Mouse (Mus musculus): ENCODE measurements at regions not wholly inside any gene's neighbourhood (a gene's known extent, or its start where the extent isn't known, plus 50 kb on each side); places are given as distances from the start of the nearest gene placed in this dataset.

DNA sequence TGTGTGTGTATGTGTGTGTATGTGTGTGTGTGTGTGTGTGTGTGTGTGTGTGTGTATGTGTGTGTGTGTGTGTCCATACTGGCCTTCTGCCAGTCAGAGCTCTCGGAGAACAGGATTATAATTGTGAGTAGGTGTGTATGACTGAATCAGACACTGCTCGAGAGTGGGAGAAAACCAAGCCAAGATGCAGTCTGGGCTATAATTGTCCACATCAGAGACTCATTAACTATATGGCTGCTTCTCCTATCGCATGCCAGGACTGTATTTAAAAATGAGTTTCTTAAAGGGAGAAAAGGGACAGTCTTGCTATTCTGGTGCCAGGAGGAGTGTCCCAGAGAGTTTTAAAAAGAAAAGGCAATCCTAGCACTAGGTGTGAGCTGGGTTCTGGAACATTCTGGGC lies 58.7 kb upstream of the Adpgk start:
- Histone ChIP-seq H3K4me3 (ENCODE audit: low read depth, low read length) (no peak overlapping the region), H3K4me1 (ENCODE audit: insufficient read depth) (no peaks in the 10 kb centered on the region), H3K9ac (no peak overlapping the region), H3K36me3 (ENCODE audit: insufficient read depth) (no peaks in the 10 kb centered on the region), H3K4me2 (ENCODE audit: low read depth) (no peak overlapping the region), H3K9me3 (ENCODE audit: low read length) (no peaks in the 10 kb centered on the region), H3K27me3 (ENCODE audit: insufficient read depth, low read length) (no peaks in the 10 kb centered on the region), H3K27ac (ENCODE audit: low read depth, low read length) (no peak overlapping the region)
- no peak for TF ChIP-seq CTCF (IDR thresholded peaks at IDR 0.05; ENCODE audit: low read depth)
- ATAC-seq: no peak
- peak; percentile 21 for DNase-seq
- WGBS: 30% methylated on average over 3 of the region's 3 CpGs

DNA sequence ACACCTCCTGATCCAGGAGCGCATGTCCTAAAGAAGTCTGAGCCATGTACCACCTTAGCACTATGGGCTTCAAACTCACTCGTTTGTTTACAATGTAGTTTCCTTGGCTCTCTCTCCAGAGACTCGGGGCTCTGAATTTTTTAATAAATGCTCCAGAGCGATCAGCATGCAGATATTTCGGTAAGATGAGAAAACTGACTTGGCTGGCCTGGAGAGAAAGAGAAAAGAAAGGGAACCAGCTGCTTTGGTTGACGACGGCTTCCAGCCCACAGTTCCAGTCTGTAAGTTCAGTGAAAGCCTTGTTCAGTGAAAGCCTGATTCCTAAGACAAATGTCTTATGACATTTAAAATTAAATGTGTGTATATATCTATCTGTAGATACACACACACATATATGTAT lies 59.4 kb upstream of the Adpgk start:
- Histone ChIP-seq H3K9ac (no peak overlapping the region), H3K4me3 (ENCODE audit: low read depth, low read length) (no peak overlapping the region), H3K27ac (ENCODE audit: low read depth, low read length) (no peak overlapping the region), H3K4me2 (ENCODE audit: low read depth) (no peak overlapping the region), H3K36me3 (ENCODE audit: insufficient read depth) (no peaks in the 10 kb centered on the region), H3K4me1 (ENCODE audit: insufficient read depth) (no peaks in the 10 kb centered on the region), H3K9me3 (ENCODE audit: low read length) (no peaks in the 10 kb centered on the region), H3K27me3 (ENCODE audit: insufficient read depth, low read length) (no peaks in the 10 kb centered on the region)
- no peak for TF ChIP-seq CTCF (IDR thresholded peaks at IDR 0.05; ENCODE audit: low read depth)
- no peak for ATAC-seq
- peak; percentile 16 for DNase-seq
- 54% methylated on average over 7 of the region's 7 CpGs for WGBS

DNA sequence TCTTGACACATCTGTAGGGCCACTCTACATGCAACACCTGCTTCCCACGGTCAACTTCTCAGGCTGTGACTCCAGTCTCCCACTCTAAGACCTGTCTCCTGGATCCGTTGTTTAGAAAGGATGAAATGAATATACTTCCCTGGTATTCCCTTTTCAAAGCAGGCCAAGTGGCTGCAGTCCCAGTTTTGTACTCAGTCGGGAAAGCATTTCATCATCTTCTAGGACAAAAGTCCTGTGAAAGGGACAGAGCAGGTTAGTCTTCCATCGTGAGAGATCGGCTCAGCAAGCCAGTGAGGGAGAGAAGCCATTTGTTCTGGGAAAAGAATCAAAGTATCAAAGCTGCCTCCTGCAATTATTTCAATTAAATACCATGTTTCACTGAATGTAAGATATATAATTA lies 60.2 kb upstream of the Adpgk start:
- Histone ChIP-seq H3K27me3 (ENCODE audit: insufficient read depth, low read length) (no peaks in the 10 kb centered on the region), H3K4me2 (ENCODE audit: low read depth) (no peak overlapping the region), H3K36me3 (ENCODE audit: insufficient read depth) (no peaks in the 10 kb centered on the region), H3K9ac (no peak overlapping the region), H3K4me3 (ENCODE audit: low read depth, low read length) (no peak overlapping the region), H3K4me1 (ENCODE audit: insufficient read depth) (no peaks in the 10 kb centered on the region), H3K9me3 (ENCODE audit: low read length) (no peaks in the 10 kb centered on the region), H3K27ac (ENCODE audit: low read depth, low read length) (no peak overlapping the region)
- WGBS: 36% methylated on average over 5 of the region's 5 CpGs
- DNase-seq (no peak), ATAC-seq (no peak)
- TF ChIP-seq CTCF (IDR thresholded peaks at IDR 0.05; ENCODE audit: low read depth): no peak

DNA sequence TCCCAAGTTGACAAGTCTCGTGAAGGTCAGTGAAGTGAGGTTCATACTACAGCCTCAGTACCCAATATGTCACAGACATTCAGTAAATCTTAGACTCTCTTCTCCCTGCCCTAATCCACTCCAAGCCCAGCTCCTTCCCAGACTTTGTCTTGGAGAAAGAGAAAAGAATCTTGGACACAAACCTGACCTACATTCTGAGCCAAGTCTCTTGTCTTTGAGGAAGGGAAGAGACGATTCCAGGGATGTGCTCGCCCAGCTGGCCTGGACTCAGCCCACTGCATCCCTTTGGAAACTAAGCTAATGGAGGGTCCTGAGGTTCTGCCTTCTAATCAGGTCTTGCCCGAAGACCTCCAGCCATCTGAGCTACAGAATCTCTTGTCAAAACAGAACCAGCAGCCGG lies 61.2 kb upstream of the Adpgk start:
- no peak overlapping the region for H3K27ac ChIP-seq (ENCODE audit: low read depth, low read length)
- no peaks in the 10 kb centered on the region for H3K36me3 ChIP-seq (ENCODE audit: insufficient read depth)
- H3K9ac ChIP-seq: no peak overlapping the region
- DNase-seq (no peak), ATAC-seq (no peak)
- no peaks in the 10 kb centered on the region for H3K4me1 ChIP-seq (ENCODE audit: insufficient read depth)
- TF ChIP-seq CTCF (IDR thresholded peaks at IDR 0.05; ENCODE audit: low read depth): no peak
- H3K4me2 ChIP-seq (ENCODE audit: low read depth): no peak overlapping the region
- no peaks in the 10 kb centered on the region for H3K27me3 ChIP-seq (ENCODE audit: insufficient read depth, low read length)
- no peaks in the 10 kb centered on the region for H3K9me3 ChIP-seq (ENCODE audit: low read length)
- no peak overlapping the region for H3K4me3 ChIP-seq (ENCODE audit: low read depth, low read length)
- 76% methylated on average over 5 of the region's 5 CpGs for WGBS

DNA sequence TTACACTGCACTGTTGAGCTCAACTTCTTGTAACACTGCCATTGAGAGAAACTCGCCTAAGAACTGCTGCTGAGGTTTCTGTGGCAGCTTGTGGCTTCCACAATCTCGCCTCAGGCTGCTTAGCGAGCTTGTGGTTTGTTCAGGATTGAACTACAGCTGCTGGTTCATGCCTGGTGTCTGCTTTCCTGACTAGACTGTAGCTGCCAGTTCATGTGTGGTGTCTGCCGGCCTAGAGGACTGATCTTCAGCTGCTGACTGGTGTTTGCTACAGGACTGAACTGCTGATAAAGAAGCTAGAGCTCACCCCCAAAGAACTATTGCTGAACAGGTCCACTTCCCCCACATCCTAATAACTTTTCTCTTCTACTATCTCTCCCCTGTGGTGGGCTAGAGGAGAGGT lies 63.4 kb upstream of the Adpgk start:
- TF ChIP-seq CTCF (IDR thresholded peaks at IDR 0.05; ENCODE audit: low read depth): no peak
- H3K4me1 ChIP-seq (ENCODE audit: insufficient read depth): no peaks in the 10 kb centered on the region
- ATAC-seq: no peak
- no peak for DNase-seq
- H3K36me3 ChIP-seq (ENCODE audit: insufficient read depth): no peaks in the 10 kb centered on the region
- H3K27ac ChIP-seq (ENCODE audit: low read depth, low read length): no peak overlapping the region
- H3K4me2 ChIP-seq (ENCODE audit: low read depth): no peak overlapping the region
- no peak overlapping the region for H3K4me3 ChIP-seq (ENCODE audit: low read depth, low read length)
- no peaks in the 10 kb centered on the region for H3K27me3 ChIP-seq (ENCODE audit: insufficient read depth, low read length)
- H3K9ac ChIP-seq: no peak overlapping the region
- H3K9me3 ChIP-seq (ENCODE audit: low read length): no peaks in the 10 kb centered on the region
- WGBS: 80% methylated on average over 4 of the region's 4 CpGs

DNA sequence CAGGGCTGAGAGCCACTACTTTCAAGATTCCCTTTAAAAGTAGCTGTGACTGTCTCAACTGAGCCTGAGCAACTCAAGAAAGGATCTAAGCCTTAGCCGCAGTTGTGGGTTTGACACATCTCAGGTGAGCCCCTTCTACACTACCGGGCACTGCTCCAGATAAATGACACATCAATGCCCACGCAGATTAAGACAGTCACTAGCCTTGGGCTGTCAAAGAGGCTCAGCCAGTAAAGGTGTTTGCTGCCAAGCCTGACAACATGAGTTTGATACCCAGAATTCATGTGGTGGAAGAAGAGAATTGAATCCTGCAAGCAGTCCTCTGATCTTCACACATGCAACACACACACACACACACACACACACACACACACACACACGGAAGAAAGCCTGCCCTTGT lies 65.0 kb upstream of the Adpgk start:
- DNase-seq: no peak
- Histone ChIP-seq H3K36me3 (ENCODE audit: insufficient read depth) (no peaks in the 10 kb centered on the region), H3K4me2 (ENCODE audit: low read depth) (no peak overlapping the region), H3K4me1 (ENCODE audit: insufficient read depth) (no peaks in the 10 kb centered on the region), H3K9ac (no peak overlapping the region), H3K27me3 (ENCODE audit: insufficient read depth, low read length) (no peaks in the 10 kb centered on the region), H3K9me3 (ENCODE audit: low read length) (no peaks in the 10 kb centered on the region), H3K4me3 (ENCODE audit: low read depth, low read length) (no peak overlapping the region), H3K27ac (ENCODE audit: low read depth, low read length) (no peak overlapping the region)
- TF ChIP-seq CTCF (IDR thresholded peaks at IDR 0.05; ENCODE audit: low read depth): no peak
- 80% methylated on average over 4 of the region's 4 CpGs for WGBS
- ATAC-seq: no peak

DNA sequence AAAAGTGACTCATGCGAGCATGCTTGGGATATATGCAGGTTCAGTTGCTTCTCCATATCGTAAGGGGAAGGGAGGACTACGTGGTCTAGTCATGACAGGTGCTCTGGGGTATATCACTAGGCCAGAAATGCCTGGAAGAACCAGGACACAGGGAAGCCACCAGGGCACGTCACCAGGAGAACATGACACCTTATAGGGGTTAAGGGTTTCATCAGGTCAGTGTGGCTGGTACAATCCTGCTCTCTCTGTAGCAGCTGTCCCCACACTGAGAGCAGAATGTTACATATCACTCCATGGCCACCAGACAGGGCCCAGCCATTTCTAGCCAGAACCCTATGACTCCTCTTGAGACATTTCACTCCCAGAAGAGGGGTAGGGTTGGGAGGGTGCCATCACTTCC lies 72.1 kb upstream of the Adpgk start:
- H3K27me3 ChIP-seq (ENCODE audit: insufficient read depth, low read length): no peaks in the 10 kb centered on the region
- H3K9me3 ChIP-seq (ENCODE audit: low read length): no peaks in the 10 kb centered on the region
- no peak overlapping the region for H3K4me2 ChIP-seq (ENCODE audit: low read depth)
- DNase-seq (no peak), ATAC-seq (no peak)
- no peak overlapping the region for H3K27ac ChIP-seq (ENCODE audit: low read depth, low read length)
- no peak overlapping the region for H3K4me3 ChIP-seq (ENCODE audit: low read depth, low read length)
- TF ChIP-seq CTCF (IDR thresholded peaks at IDR 0.05; ENCODE audit: low read depth): no peak
- no peaks in the 10 kb centered on the region for H3K4me1 ChIP-seq (ENCODE audit: insufficient read depth)
- H3K9ac ChIP-seq: no peak overlapping the region
- WGBS: 90% methylated on average over 4 of the region's 4 CpGs
- no peaks in the 10 kb centered on the region for H3K36me3 ChIP-seq (ENCODE audit: insufficient read depth)

All from forebrain, postnatal 0 days (tissue).